Mouse (Mus musculus) erythroblast, adult 5-6 weeks (primary cell): ENCODE measurements around the gene Fam69a. TPM values are rescaled to one million over a fixed set of nuclear protein-coding genes. Genes with fewer than 3 reads are reported as not detected.
"Not testable (repeated sequence)": the region's sequence is repeated elsewhere in the genome, so short reads cannot be mapped to it uniquely, and the experiment has no call there.

ENCODE experiments used
- ATAC-seq: replicated peaks from 2 replicates; pipeline ENCODE4 v1.8.0; 2016; ENCODE audit warnings: moderate number of reproducible peaks, mild to moderate bottlenecking, moderate TSS enrichment, inconsistent platforms; ENCODE audit not compliant: poor library complexity, low FRiP score, severe bottlenecking
- total RNA-seq, 2 experiments: library from RNA; stranded (forward) in 1 of 2; stranded (reverse) in 1 of 2; fragments of 150-400 nt in 1 of 2; fragments of 200-764, 138-1000 nt in 1 of 2; gene quantifications; 2 replicates each; pipeline versions ENCODE4 v1.2.3 to v1.2.4; 2015 to 2017; ENCODE audit warnings: low replicate concordance in 2 of 2

Fam69a gene
- total RNA-seq, 2 experiments from 2014 or later = 7.2 to 7.9 TPM

DNA sequence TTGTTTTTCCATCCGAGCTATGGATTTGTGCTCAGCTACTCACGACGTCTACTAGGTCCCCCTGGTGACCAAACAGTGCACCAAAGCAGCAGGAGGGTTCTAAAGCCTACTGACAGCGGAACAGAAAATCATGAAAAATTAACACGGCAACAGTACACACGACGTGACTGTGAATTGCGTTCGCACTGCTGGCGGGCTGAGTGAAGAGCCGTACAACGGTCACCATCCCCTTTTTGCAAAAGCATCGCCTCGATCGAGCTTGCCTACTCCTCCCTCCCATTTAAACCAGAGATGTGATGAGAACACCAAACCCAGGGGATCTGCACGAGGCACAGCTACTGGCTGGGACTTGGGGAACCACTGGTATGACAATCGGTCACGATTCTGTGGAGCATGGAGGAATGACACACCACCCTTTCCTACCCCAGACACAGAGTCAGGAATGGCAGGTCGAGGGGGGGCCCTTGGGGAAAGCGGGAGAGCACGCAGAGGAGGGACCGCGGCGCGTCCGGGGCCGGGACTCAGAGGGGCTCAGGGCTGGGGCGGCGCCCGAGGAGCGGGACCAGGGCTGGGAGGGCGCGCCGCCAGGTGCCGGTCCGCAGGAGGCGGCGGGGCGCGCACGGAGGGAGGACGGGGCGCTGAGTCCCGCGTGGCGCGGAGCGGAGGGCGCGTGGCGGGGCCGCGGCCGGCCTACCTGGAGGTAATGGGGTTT lies 474 bp downstream of the Fam69a start:
- ATAC-seq = peak; percentile 72

DNA sequence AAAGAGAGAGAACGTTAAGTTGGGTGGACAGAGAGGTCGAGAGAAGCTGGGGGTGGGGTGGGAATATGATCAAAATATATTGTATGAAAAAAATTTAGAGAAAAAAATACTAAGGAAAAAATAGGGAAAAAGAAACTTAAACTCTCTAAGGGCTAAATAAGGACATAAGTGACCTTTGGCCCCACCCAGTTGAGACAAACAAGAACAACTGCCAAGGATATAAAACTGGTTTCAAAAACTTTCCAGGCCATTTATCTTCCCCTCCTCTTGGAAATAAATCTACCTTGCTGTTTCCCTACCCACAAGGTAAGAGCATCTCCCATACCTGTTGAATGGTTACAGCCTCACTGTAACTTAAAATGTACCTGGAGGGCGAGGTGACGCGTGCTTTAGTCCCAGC lies 2.9 kb downstream of the Fam69a start:
- ATAC-seq = no peak

DNA sequence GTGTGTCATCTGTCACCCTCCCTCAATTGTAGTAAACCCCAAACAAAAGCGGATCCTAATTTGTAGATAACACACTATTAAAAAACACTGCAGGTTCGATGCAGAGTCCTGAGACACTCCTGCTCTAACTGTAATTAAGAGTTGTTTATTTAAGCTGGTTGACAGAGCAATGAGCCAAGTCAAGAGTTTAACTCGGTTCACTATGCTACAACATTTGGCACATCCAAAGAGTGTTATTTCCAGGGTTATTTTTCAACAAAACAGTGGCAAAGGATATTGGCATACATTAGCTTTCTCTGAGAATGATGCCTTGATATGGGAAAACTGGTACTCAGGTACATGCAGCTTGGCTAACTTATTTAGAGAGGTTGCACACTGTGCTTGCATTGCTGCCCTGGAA lies 4.9 kb downstream of the Fam69a start:
- no peak for ATAC-seq

DNA sequence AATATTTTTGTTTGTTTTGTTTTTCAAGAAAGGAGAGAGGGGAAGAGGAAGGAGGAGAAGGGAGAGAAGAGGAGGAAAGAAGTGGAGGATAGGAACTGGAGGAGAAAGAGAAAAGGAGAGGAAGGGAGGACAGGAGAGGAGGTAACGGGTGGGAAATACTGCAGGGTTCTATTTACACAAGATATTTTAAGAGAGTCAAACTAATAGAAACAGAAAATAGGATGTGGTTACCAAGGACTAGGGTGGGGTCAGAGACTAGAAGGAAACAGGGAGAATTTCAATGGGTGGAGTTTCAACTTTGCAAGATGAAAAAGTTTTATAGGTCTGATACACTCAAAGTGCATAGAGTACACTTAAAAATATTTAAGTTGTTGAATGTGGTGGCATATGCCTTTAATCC lies 7.0 kb downstream of the Fam69a start:
- ATAC-seq = no peak

DNA sequence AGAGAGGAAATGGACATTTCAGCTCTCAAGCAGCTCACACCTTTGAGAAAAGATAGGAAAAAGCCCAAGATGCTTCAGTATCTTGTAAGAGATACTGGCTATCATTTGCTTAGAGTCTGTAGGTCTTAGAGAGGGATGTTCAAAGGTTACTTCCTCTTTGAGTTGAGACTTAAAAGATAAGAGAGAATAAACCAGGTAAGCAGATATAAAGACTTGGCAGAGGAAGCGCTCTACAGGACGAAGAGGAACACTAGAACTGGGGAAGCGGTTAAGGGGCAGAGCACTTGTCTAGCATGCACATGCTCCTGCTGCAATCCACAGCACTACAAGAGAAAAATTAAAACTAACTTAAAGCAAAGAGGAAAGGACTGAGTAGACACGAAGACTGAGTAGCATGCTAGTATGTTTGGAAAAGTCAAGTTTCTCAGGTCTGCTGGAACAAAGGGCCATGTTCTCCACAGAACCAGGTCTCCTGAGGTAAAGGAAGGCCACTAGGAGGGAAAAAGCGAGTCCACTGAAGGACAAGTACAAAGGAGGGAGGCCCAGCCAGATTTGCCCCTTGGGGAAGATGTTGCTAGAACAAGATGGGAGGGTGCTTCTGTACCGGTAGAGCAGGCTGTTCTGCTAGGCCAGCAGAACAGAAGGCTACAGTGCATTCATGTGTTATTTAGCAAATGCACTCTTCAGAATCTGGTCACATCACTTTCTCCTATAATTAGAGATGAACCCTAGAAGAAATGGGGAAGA lies 8.4 kb downstream of the Fam69a start:
- no peak for ATAC-seq

DNA sequence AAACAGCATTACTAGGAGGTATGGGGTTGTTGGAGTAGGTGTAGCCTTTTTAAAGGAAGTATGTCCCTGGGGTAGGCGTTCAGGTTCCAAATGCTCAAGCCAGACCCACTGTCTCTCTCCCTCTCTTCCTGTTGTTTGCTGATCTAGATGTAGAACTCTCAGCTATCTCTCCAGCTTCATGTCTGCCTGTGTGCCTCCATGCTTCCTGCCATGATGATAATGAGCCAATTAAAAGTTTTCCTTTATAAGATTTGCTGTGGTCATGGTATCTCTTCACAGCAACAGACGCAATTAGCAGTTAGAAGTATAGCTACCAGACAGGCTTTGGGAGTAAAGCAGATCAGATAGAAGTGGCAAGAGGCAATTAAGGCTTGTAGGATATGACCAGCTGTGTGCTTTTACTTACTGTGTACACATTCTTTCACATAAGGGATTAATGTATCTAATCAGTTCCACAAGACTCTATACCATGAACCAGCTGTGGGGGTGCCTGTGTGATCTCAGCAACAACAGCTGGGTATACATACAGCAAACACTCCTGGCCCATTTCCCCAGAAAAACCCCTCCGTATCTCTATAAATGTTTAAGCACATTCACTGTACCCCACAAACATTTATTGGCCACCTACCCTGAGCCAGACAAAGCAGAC lies 9.1 kb downstream of the Fam69a start:
- ATAC-seq = no peak

DNA sequence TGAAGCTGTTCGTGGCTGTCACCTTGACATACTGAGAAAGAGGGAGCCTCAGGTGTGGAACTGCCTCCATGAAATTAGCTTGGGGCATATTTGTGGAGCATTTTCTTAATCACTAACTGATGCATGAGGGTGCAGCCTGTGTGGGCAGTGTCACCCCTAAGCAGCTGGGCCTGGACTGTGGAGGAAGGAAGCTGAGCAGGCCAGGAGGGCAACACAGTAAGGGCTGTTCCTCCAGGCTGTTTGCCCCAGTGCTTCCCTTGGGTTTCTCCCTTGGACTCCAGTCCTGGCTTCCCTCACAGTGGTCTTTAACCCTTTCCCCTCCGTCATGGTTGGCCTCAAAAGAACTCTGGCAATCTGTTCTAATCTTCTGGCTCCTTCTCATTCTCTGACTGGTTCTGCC lies 13.6 kb downstream of the Fam69a start:
- peak; percentile 58 for ATAC-seq

DNA sequence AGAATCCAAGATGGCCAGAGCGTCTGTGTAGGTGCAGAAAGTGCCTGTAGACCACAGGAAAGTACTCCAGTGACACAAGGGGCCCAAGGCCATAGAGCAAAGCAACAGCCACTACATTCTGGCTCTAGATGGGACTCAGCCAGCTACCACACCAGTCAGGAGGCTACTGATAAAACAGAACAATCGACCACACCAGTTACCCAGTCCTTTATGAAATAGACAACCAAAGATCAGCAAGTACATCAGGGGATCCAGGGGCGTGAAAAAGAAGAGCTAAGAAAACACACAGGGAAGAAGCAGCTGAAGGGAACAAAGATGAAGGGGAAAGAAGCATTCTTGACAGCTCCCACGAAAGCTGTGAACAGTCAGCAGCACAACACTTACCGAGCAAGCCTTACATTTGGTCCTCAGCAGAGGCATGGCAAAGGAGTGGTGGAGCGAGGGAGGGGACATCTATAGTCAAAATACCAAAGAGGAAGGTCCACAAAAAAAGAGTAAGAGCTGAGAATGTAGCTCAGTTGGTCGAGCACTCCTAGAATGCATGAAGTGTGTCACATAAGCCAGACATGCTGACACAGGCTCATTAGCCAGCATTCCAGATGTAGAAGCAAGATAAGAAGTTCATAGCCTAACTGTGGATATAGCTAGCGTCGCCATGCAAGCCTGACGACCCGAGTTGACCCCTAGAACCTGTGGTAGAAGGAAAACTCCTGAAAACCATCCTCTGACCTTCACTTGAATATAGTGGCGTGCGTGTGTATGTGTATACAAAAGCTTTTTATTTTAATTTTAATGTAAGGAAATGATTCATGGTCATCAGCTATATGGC lies 14.2 kb downstream of the Fam69a start:
- ATAC-seq = peak; percentile 87

DNA sequence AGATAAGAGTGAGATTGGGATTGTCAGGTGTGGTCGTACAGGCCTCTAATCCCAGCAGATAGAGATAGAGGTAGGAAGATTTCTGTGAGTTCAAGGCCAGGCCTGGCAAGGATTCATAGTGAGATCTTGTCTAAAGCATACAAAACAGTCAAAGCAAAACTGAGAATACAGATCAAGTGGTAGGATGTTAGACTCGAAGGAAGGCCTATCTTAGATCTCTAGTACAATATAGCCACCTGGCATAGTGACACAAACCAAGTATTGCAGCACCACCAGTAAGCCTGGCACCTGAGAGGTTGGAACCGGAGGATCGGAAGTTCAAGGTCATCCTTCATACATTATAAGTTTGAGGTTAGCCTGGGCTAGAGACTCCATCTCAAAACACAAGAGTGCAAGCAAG lies 15.8 kb downstream of the Fam69a start:
- no peak for ATAC-seq

DNA sequence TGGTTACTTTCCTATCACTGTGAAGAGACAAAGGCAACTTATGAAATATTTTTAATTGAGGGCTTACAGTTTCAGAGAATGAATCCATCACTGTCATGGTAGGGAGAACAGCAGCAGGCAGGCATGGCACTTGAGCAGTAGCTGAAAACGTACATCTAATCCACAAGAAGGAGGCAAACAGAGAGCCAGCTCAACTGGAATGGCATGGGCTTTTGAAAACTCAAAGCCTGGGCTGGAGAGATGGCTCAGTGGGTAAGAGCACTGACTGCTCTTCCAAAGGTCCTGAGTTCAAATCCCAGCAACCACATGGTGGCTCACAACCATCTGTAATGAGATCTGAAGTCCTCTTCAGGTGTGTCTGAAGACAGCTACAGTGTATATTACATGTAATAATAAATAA lies 17.1 kb downstream of the Fam69a start:
- not testable (repeated sequence) for ATAC-seq

DNA sequence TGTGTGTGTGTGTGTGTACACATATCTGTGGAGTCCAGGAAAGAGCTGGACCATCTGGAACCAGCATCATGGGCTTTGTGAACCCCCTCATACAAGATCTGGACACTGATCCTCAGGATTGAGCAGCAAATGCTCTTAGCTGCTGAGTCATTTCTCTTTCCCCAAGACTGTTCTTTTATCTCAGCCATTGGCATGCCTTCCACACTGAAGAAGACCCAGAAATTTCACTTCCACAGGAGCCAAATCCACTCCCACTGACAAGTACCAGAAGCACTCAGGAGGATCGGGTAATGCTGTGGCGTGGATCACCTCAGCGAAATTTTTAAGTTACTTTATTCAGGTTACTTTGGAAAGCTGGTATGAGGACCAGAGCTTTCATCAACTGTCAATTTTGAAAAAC lies 18.8 kb downstream of the Fam69a start:
- peak; percentile 53 for ATAC-seq

DNA sequence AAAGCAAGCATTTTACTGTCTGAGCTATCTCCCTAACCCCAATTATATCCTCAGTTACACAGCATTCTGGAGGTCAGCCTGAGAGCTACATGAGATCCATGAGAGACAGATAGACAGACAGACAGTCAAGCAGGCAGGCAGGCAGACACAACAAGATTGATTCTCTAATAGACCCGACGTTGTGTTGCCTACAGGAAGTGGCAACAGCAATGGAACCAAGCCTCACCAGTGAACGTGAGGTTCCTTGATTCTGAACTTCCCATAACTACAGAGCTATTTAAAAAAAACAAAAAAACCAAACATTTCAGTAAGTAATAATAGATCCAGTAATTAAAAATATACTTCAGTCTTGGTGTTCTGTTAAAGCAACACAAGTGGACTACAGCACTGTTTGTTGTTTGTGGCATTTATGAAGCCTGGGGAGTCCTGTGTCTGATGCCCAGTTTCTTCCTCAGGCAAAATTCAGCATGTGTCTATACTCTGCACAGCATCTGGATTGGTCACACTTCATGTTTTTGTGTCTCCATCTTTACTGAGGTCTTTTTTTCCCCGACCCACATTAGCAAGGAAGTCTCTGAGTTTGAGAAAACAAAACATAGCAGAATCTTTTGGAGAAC lies 19.9 kb downstream of the Fam69a start:
- ATAC-seq = no peak

DNA sequence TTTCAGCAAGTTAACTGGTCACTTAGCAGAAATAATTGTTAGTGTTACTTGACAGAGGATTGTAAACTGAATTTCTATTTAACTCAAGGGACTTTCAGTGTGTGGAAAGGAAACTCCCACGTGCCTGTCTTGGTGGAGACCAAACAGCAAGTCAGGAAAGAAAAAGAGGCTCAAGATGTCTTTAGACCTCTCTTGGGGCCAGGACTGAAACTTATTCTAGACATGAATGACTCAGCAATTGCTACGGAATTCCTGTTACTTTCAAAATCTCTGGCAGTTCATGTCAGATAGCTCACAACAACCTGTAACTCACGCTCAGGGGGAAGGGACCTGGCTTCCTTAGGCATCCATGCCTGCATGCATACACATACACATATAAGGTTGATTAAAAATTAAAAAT lies 20.7 kb downstream of the Fam69a start:
- ATAC-seq = peak; percentile 44

DNA sequence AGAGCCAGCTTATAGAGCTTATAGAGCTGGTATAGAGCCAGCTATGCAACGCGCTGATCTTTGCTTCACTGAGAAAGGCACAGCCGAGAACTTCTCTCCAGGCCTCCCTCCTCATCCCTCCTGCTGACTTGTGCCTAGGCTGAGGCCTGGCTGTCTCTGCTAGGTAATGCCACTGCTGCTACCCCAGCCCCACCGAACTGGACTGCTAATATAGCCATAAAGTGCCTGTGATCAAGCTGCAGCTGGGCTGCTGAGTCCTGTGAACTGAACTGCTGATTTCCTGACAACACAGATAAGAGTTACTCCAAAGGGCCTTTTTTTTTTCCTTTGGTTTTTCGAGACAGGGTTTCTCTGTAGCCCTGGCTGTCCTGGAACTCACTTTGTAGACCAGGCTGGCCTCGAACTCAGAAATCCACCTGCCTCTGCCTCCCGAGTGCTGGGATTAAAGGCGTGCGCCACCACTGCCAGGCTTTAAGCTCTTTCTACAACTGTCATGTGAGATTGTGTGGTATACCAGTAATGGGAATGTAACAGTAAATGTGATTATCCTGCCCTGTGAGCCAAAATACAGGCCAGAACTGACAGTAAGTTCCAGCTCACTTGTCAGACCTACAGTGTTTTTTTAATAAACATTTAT lies 21.4 kb downstream of the Fam69a start:
- no peak for ATAC-seq

DNA sequence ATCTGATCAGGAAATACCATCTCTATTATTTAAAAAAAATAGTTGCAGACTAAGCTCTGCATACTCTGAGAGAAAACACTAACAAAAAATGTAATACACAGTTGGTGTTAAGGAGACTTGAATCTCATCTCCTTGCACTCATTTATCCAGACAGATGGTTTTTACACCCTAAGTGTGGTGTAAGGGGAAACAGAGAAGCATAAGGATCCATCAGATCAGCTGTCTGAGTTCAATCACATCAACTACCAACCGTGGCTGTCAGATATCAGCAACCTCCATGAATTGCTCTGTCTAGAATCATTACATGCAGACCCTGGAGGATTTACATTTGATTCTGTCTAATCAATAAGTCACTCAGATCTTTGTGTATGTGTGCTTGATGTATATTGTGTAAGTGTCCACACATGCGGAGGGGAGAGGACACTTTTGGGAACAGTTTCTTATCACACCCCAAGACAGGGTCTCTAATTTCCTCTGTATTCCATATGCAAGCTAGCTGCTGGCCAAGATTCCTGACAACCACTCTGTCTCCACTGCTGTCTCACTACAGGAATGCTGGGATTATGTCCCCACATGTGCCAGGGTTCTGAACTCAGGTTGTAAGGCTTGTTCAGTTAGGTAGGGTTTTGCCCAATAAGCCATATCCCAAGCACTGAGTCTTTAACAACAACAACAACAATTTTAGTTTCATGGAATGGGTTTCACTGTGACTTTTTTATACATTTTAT lies 22.7 kb downstream of the Fam69a start:
- no peak for ATAC-seq

DNA sequence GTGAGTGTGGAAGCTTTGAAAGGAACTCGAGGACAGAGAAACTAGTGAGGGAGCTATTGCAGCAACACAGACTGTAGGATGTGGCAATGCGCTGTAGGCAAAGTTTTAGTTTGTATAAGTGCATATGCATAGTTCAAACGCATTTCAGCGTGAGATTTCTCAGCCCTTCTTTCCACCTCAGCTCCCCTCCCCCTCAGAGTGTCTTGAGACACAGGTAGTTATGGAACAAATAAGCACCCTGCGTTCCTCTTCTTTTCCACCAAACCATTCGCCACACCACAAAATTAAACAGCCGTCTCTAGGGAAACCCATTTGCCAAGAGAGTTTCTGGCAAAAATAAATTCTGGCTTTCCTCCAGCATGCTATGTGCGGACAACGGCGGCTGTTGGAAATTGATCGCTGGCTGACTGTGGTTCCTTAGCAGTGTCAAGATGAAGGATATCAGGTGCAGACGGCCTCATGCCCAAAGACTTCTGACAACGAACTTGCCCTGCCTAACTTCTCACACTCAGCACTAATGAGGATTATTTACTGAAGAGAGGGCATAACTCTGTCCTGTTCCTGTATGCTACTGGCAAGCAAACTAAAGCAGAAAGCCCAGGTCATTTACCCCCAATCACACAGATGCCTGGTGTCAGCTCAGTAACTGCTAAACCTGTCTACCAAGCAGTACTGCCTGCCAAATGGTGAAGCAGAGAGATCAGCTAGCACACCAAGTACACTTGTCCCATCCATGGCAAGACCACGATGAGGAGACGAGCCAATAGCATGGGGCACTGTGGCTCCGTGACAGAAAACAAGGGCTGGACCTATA lies 25.2 kb downstream of the Fam69a start:
- peak; percentile 44 for ATAC-seq

DNA sequence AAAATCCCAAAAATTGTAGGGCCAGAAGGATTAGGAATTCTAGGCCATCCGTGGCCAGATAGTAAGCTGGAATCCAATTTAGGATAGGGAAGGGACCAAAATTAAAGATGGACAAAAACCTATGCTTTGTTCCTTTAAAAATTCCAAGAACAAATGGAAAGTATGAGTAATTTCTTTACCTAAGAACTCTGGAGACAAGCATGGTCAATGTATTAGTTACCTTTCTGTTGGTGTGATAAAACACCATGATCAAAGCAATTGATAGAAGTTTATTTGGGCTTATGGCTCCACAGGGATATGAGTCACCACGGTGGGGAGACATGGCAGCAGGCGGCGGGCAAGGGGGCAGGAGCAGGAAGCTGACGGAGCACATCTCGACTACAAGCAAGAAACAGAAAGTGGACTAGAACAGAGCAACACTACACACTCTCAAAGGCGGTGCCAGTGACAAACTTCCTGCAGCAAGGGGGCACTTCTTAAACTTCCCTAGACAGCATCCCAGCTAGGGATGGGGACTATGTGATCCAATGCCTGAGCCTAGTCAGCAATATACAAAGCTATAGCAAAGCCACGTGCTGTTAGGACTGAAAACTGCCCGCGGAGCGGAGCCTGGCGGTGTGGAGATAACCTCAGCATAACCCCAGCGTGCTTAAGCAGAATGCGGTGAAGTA lies 26.2 kb downstream of the Fam69a start:
- ATAC-seq = peak; percentile 82
